Mouse (Mus musculus) urinary bladder, postnatal 0 days (tissue): ENCODE data around the gene Hypm. TPM values are rescaled to one million over a fixed set of nuclear protein-coding genes. Genes with fewer than 3 reads are reported as not detected.

Source experiments
- polyA plus RNA-seq: library from polyadenylated mRNA; unstranded; fragments of >200 nt; fragmentation: Nextera tagmentation; extraction: Ambion mirVana; gene quantifications from 2 replicates; pipeline ENCODE4 v1.2.1, GENCODE M21; 2015

Gene Hypm
- polyA plus RNA-seq: not detected in 2 replicates

DNA sequence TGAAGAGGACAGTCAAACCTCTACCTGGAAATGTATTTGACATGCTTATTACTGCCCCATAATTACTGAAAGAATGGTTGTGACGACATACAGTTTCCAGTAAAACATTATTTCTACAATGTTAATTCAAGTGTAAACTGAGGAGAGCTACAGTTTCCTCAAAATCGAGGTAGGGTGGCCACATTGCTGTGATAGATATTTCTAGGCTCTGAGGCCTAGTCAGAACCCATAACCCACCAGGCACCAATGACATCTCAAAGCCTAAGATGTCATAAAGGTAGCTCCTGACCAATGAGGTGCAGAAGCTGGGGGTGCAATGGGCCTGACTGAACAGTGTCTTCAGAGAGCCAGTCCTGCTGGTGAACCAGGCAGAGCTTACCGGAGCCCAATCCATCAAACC lies at the start of gene Hypm:
Gene Hypm (plus strand): TSS at position 301 of the 400 bp plus-strand sequence.

DNA sequence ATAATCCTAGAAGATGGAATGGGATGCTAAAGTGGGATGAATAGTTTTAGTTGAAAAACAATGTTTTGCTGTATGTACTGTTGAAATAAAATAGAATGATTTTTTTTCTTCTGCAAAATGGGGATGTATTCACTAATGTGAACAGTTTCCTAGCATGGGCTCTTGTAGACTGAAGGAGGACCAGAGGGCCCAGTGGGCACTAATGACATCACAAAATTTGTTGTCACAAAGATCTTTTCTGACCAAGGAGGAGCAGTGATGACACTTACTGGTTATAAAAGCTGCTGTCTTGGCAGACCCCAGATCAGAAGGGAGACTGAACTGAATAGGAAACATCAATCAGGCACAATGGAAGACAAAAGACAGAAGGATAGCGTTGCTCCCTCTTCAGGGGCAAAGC lies 2.7 kb downstream of the Hypm start, which contains the start of gene H2al3:
Gene H2al3 (plus strand): TSS at position 301 of the 400 bp plus-strand sequence.

GRCm38 (mm10) chrX:9885322-9885721 lies 38.6 kb downstream of the Hypm start, which contains the start of gene Sytl5:
TSS of gene Sytl5 (plus strand) at chrX:9885622.

Other genes starting within 250 kb of the Hypm start
- gene Dynlt3, start 183.9 kb upstream of the Hypm start, polyA plus RNA-seq: 128 and 146 TPM in 2 replicates
- not detected in 2 replicates for gene H2al3, start 2.8 kb downstream of the Hypm start, polyA plus RNA-seq
- gene Sytl5, start 38.7 kb downstream of the Hypm start, polyA plus RNA-seq: 4.4 and 4.5 TPM in 2 replicates